Mouse (Mus musculus): ENCODE results near the gene Zbtb20.
A peak's percentile ranks its signal among the peaks of the same experiment; 100 is the strongest.

The Zbtb20 gene

GRCm38 (mm10) chr16:43528300-43528699 is 652.6 kb downstream of the Zbtb20 start:
- DNase-seq: no peak

DNA sequence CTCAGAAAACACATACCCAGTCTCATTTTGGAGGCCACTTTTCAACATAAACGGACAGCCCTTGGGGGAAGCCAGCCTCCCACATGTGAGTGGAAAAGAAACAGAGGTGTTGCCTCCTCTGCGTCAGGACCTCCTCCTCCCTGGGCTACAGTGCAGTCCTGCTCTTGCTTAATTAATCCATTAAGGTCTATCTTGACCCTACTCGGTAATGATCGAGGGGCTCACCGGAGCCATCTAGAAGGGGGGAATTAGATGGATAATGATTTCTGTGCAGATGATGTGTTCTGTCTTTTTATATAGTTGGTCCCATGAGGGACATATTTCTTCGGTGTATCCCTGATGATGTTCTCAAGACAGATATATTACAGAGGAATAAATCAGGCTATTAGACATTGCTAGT is 655.6 kb downstream of the Zbtb20 start:
- DNase-seq: no peak

- no peak for DNase-seq
Observed at GRCm38 (mm10) chr16:43534103-43534502, 658.4 kb downstream of the Zbtb20 start.

DNA sequence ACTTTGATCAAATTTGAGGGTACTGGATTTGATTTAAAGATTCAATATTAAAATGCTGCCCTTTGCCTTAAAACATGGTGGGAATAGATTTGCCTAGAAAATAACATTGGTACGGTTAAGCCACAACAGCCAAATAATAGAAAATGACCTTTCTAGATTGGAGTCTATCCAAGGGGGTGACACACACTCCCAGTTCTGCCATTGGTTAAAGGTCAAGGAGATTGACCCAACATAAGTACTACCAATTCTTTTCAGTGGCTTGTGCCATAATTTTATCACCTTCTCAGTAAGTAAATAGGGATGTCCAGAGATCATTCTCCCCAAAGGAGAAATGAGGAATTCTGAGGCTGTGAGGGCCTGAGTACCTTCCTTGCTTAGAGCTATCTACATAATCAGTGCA is 660.2 kb downstream of the Zbtb20 start:
- DNase-seq: no peak

DNA sequence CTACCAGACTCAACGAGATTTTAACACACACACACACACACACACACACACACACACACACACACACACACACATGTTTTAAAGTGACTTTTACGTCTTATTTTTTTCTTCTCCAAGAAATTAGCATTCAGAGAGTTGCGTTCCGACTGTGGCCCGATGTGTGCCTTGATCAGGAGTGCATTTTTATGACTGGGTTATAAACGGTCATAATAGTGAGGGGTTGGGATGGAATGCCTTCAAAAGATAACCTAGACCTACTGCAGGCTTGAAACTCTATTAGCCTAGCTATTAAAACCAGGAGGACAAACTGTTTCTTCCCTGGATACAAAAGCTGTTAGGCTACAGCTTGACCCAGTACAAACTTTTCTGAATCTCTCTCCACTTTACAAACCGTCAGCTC is 661.5 kb downstream of the Zbtb20 start:
- DNase-seq: no peak

DNA sequence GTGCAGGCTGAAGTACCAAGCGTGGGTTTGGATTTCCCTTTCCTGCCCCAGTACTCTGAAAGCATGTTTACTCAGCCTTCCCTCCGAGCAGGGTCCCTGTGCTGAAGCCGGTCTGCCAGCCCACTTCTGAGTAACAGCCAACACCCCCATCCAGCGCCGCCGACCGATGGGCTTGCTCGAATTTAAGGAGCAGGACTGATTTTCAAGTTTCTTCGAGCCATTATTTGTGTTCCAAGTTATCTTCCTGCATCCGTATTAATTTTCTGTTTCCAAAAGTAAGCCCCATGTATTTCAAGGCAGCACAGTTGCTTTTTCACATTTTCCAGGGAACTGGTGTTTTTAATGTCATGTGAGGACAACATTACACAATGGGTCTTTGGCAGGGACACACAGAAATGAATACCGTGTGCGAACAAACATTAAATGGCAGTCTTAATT is 664.0 kb downstream of the Zbtb20 start:
- DNase-seq: peak in 1 of 2 experiments; percentile 34

DNA sequence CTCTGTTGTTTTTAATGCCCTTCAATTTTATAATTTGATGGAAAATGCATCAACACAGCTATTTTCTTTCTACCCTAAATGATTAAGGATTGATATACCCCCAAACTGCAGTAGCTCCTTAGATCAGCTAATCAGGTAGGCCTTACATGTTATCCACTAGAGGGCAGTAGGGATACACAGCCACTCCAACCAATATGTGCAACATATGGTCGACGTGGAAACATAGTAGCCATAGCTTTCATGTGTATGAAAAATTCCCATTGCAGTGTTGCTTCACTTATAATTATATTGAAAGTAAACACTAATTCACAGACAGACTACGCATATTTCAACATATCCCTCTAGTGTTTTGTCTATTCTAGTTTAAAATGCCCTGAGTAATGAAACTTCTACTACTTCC is 664.4 kb downstream of the Zbtb20 start:
- DNase-seq: no peak

- no peak for DNase-seq
Observed at GRCm38 (mm10) chr16:43540546-43541167, 665.0 kb downstream of the Zbtb20 start.

DNA sequence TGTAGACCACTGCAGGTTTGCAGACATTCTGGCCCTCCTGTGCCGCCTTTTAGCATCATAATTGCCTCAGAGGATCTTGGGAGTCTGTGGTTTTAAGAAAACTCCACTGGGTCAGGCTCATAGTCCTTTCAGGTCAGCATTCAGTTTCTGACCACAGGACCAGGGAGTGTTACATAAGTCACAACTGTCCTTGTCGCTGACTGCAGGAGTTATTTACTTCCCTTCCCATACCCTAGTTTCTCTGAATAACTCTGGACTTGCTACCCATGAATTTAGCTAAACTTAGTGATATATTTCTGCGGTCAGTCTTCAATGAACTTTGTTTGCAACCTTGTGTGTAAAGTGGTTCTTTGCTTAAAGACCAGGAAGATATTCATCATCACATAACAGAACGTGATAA is 669.6 kb downstream of the Zbtb20 start:
- no peak for DNase-seq

DNA sequence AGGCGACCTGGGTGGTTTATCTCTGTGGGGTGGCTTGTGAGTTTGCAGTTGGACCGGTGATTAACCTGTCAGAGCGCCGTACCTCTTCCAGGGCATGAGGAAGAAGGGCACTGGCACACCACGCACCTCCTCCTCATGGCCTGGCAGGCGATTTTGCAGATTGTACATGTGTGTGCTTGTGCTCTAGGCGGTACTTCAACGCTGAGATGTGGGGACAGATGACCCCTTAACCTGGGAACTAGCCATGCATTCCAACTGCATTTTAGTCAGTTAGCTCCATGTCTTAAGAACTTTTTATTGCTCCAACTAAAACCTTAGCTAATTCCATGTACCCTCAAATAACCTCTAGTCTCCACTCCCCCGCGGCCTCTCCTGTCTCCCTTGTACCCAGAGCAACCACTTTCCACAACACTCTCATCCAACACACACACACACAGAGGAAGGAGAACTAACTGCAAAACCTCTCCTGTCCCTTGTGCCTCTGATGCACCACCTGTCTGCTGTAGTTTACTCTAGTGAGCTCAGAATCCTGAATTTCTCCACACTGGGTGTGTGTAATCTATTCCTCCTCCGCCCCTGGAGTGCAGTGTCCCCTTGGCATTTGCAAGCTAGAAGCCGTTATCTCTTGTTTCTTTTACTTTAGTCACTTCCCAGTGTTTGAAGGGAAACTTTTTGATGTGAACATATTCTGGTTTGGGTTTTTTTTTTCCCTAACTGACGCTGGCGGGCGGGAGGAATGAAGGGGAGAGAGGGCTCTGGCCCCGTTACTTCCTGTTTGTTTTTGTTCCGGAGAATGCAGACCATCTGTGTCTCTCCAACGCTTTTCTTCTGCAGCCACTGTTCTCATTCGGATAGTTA is 671.9 kb downstream of the Zbtb20 start:
- DNase-seq: peak in 1 of 2 experiments; percentile 11

GRCm38 (mm10) chr16:43548774-43549173 is 673.1 kb downstream of the Zbtb20 start:
- DNase-seq: no peak

DNA sequence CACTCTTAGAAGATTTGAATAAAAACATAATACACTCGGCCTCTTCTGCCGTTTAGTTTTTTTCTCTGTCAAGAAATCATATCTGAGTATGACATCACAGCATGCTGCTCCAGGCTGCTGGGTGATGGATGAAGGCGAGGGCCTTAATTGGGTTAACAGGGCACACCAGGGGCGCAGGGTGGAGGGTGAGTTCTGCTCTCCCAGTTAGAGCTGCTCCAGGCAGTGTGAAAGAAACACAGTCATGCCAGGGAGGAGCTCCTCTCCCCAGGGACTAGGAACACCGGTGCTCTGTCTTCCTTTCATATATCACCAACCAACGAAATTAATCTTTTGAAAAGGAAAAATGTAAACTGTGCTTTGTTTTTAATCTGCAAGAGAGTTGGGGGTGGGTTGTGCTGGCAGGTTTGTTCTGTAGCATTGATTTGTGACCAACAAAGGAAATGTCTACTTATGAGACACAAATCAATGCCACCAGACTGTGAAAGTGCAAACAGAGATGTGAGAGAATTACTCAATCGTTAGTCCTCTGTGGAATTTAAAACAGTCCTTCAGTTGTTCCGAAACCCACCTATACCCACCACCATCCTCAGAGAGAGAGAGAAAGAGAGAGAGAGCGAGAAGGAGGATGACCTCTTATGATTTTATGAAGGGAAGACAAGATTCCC is 673.9 kb downstream of the Zbtb20 start:
- no peak for DNase-seq

DNA sequence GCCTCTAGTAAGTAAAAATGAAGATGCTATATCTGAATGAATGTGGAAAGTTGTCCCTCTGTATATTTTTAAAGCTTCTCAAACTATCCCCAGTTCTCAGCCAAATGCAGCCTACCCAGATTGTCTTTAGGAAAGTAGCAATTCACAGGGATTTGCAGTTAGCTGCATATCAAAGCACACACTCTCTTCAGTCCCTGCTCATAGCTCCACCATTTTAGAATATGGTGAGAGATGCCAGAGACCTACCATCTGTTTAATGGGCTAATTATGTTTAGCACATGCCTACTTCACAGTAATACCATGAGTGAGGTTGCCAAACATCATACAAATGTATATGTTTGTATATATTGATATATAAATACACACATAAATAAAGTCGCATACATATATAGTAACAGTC is 676.8 kb downstream of the Zbtb20 start:
- no peak for DNase-seq

GRCm38 (mm10) chr16:43557385-43557784 is 681.7 kb downstream of the Zbtb20 start:
- DNase-seq: no peak

DNA sequence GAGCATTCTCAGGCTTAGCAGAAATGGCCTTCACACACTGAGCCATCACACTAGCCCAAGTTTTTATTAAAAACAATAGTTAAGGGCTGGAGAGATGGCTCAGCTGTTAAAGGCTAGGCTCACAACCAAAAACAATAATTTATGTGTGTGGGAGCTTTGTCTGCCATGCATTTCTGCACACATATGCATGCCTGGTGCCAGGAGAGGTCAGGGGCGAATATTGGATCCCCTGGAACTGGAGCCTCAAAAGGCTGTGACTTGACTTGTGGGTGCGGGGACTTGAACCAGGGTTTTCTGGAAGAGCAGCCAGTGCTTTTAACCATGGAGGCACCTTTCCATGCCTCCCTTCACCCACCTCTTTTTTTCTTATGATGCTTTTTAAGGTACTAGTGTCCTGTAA is 685.6 kb downstream of the Zbtb20 start:
- DNase-seq: no peak

DNA sequence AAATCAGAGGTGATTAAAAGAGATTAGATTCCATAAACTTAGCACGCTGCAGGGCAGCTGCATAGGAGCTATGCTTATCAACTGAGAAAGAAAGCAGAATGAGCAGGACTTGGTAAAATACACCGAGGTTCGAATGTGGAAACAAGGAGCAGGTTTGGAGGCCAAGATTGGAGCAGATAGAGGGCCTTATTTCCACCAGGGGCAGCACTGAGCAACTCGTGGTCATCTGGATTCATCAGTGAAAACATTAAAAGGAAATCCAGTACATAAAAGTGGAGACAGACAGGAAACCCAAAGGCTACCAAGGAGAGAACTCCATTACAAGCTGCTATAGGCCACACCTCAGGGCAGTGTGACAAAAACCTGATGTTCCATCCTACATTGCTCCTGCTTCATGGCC is 686.3 kb downstream of the Zbtb20 start:
- DNase-seq: no peak

GRCm38 (mm10) chr16:43565872-43566271 is 690.2 kb downstream of the Zbtb20 start:
- no peak for DNase-seq

DNA sequence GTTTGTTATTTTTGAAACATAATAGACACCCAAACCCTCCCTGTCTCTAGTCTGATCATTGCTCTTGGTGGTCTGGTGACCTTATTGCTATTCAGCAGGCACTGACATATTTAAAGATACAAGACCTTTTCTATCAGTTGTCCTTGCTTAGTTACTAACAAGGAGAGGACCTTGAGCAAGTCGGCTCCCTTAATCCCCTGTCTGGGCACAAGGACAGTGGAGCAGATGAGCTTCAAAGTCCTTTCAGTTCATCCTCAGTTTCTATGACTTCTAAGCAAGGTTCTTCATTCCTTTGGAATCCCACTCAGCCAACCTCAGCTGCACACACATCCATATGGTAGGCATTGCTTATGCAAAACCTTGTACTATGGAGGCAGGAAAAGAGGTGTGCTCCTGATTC is 690.8 kb downstream of the Zbtb20 start:
- no peak for DNase-seq

GRCm38 (mm10) chr16:43571376-43572081 is 695.8 kb downstream of the Zbtb20 start:
- no peak for DNase-seq

DNA sequence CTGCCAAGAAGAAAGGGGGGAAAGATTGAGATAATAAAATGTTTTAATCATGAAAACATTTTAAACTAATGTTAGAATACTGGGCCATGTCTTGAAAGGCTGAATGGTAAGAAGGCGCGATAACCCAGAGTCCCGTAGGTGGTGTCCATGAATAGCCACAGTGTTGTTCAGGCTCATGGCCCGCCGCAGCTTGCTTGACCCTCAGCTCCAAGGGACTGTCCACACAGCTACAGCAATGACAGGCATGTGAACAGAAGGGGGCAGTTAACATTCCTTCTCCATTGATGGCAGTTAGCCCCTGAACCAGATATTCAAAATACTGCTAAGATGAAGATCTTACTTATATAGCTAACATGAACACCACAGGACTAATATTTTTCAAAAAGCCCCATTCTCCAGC is 696.5 kb downstream of the Zbtb20 start:
- DNase-seq: no peak

DNA sequence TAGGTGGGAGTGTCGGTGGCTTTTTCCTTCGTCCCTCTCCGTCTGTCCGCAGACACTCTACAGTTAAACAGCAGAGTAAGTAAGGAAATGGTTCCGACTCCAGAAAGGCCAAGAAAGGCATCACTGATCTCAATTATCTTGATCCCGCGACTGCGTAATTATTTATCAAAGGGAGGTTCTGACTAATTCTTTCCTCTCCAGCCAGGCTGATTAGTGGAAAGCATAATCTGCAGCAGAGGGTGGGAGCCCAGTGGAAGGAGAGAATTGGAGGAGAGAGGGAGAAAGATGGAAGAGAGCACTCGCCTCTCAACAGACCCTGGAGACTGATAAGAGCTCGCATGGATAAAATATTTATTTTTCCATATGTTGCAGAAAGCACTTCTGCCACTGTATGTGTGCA is 697.1 kb downstream of the Zbtb20 start:
- no peak for DNase-seq

GRCm38 (mm10) chr16:43573181-43573833 is 697.6 kb downstream of the Zbtb20 start:
- DNase-seq: no peak

Measured in lung, adult 18-20 months (tissue).